Mouse (Mus musculus): ENCODE measurements around the gene Gm44805.
A peak's percentile ranks its signal among the peaks of the same experiment; 100 is the strongest.

The Gm44805 gene

GRCm38 (mm10) chr7:19629361-19629734, 51.9 kb downstream of the Gm44805 start, which contains the start of gene Relb:
Gene Relb (minus strand): TSS chr7:19629438.
- DNase-seq (ENCODE audit: low read depth, low spot score) = peak; percentile 87

- DNase-seq (ENCODE audit: low read depth, low spot score) = peak; percentile 82
These were observed 52.5 kb downstream of the Gm44805 start for GRCm38 (mm10) chr7:19628536-19629360.

- no peak for DNase-seq (ENCODE audit: low read depth, low spot score)
These were observed 53.1 kb downstream of the Gm44805 start for GRCm38 (mm10) chr7:19628192-19628535.

- no peak for DNase-seq (ENCODE audit: low read depth, low spot score)
These were observed 53.5 kb downstream of the Gm44805 start for GRCm38 (mm10) chr7:19627721-19628120.

GRCm38 (mm10) chr7:19623433-19623832, 57.8 kb downstream of the Gm44805 start:
- no peak for DNase-seq (ENCODE audit: low read depth, low spot score)

GRCm38 (mm10) chr7:19622241-19622640, 59.0 kb downstream of the Gm44805 start:
- DNase-seq (ENCODE audit: low read depth, low spot score) = no peak
